Mouse (Mus musculus) adrenal gland, postnatal 14 days (tissue): ENCODE measurements around the gene Man1c1. TPM values are rescaled to one million over a fixed set of nuclear protein-coding genes. Genes with fewer than 3 reads are reported as not detected.

ENCODE experiments used
- DNase-seq: peaks from one replicate; pipeline ENCODE4 v3.0.0; 2021; ENCODE audit warnings: mixed read lengths
- microRNA-seq, 2 experiments: library from miRNA; unstranded; fragments of <30 nt; microRNA quantifications; one replicate each; pipeline ENCODE4 v1.2.0; 2021
- total RNA-seq: library from RNA; stranded (reverse); gene quantifications from 2 replicates; pipeline ENCODE4 v1.2.3, GENCODE M21; 2021

Gene Man1c1
- total RNA-seq, 1 experiment from 2014 or later = 21.5 TPM

DNA sequence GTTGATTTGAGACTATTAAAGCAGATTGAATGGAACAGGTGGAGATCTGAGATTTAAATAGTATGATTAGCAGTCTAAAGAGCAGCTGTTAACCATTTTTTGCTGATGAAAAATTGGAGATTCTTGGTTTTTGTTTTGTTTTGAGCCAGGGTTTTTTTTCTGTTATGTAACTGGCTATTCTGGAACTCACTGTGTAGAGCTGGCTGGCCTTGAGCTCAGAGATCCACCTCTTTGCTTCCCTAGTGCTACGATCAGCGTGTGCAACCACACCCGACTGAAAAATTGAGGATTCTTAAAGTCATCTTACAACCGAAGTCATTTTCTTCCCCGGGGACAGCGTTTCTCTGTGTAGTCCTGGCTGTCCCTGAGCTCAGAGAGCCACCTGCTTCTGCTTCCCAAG is 192.4 kb downstream of the Man1c1 start:
- DNase-seq = peak; percentile 39

Small RNA genes within 50 kb of the gene (microRNA-seq; reads per million reads assigned to microRNA genes)
- 0 reads per million in 2 experiments for gene Mir6403

Other genes with a start within 250 kb of the Man1c1 start
- gene Stmn1, start 236.0 kb downstream of the Man1c1 start, total RNA-seq = 118 and 119 TPM in 2 replicates
- 25.9 and 32.2 TPM in 2 replicates for gene Paqr7, start 207.6 kb downstream of the Man1c1 start, total RNA-seq
- gene Aunip, start 193.3 kb downstream of the Man1c1 start, total RNA-seq = 1.8 and 3.0 TPM in 2 replicates
- gene Mtfr1l, start 168.9 kb downstream of the Man1c1 start, total RNA-seq = 103 and 113 TPM in 2 replicates
- 30.2 and 32.3 TPM in 2 replicates for gene Selenon, start 152.1 kb downstream of the Man1c1 start, total RNA-seq
- 46.4 and 53.1 TPM in 2 replicates for gene Ldlrap1, start 63.7 kb upstream of the Man1c1 start, total RNA-seq
- 35.3 and 35.6 TPM in 2 replicates for gene Maco1, start 149.1 kb upstream of the Man1c1 start, total RNA-seq
- gene Rhd, start 160.2 kb upstream of the Man1c1 start, total RNA-seq = 1.1 and 8.4 TPM in 2 replicates
- 215 and 225 TPM in 2 replicates for gene Tmem50a, start 210.7 kb upstream of the Man1c1 start, total RNA-seq
- gene Rsrp1, start 219.3 kb upstream of the Man1c1 start, total RNA-seq = 394 and 402 TPM in 2 replicates
- gene Syf2, start 226.6 kb upstream of the Man1c1 start, total RNA-seq = 81.4 and 90.5 TPM in 2 replicates